Mouse (Mus musculus): ENCODE measurements around the gene Gtsf1l.

Gtsf1l gene

GRCm38 (mm10) chr2:163052101-163052500 lies 35.6 kb downstream of the Gtsf1l start:
- no peak for DNase-seq (ENCODE audit: low read depth, low spot score)

- DNase-seq (ENCODE audit: low read depth, low spot score), result no peak
These were observed 36.0 kb downstream of the Gtsf1l start for GRCm38 (mm10) chr2:163051691-163052090.

DNA sequence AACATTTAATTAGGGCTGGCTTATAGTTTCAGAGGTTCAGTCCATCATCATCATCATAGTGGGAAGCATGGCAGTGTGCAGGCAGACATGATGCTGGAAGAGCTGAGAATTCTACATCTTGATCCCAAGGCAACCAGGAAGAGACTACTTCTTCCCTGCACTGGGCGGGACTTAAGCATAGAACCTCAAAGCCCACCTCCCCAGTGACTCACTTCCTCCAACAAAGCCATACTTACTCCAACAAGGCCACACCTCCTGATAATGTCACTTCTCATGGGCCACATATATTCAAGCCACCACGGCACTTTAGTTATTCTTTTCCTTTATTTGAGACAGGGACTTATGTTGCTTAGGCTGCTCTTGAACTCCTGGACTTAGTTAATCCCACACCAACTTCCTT lies 38.5 kb downstream of the Gtsf1l start:
- DNase-seq (ENCODE audit: low read depth, low spot score), result no peak

- no peak for DNase-seq (ENCODE audit: low read depth, low spot score)
These were observed 39.5 kb downstream of the Gtsf1l start for GRCm38 (mm10) chr2:163048125-163048524.

GRCm38 (mm10) chr2:163039940-163040339 lies 47.7 kb downstream of the Gtsf1l start:
- DNase-seq (ENCODE audit: low read depth, low spot score), result no peak

Measured in c-Kit-negative CD71-positive TER-119-positive erythroid progenitor cells, embryonic 14.5 days (primary cell).